Mouse (Mus musculus) MEL (cell line): Measurements from ENCODE around the gene Ctsg. TPM values are rescaled to one million over a fixed set of nuclear protein-coding genes. Genes with fewer than 3 reads are reported as not detected.
A peak's percentile ranks its signal among the peaks of the same experiment; 100 is the strongest.

Experiments
- DNase-seq: peaks from one replicate; pipeline ENCODE4 v3.0.0; 2011; ENCODE audit warnings: low read depth, low spot score
- H3K27ac ChIP-seq: 2 replicates; pipeline ENCODE4 v1.5.1; 2012; ENCODE audit warnings: low read depth, mild to moderate bottlenecking, control low read depth, low read length, moderate library complexity; ENCODE audit not compliant: control insufficient read depth
- H3K27me3 ChIP-seq, 2 experiments: fragments of 150-350 bp in 1 of 2; sonication (generic) in 1 of 2; 2 replicates each; pipeline ENCODE4 v1.6.1; 2012; ENCODE audit warnings: low read length in 2 of 2, mild to moderate bottlenecking in 2 of 2, improper control_type of control experiment in 1 of 2, moderate library complexity in 1 of 2; ENCODE audit not compliant: insufficient read depth in 2 of 2, control insufficient read depth in 1 of 2
- H3K36me3 ChIP-seq, 2 experiments: 2 replicates each; pipeline ENCODE4 v1.6.1; 2012 to 2014; ENCODE audit warnings: low read length in 2 of 2, improper control_type of control experiment in 1 of 2, inconsistent platforms in 1 of 2, mild to moderate bottlenecking in 1 of 2; ENCODE audit not compliant: insufficient read depth in 2 of 2, control insufficient read depth in 1 of 2
- H3K4me1 ChIP-seq, 2 experiments: fragments of 150-350 bp in 1 of 2; sonication (generic) in 1 of 2; 2 replicates each; pipeline ENCODE4 v1.6.1; 2012; ENCODE audit warnings: low read length in 2 of 2, improper control_type of control experiment in 1 of 2, mild to moderate bottlenecking in 1 of 2; ENCODE audit not compliant: insufficient read depth in 2 of 2, control insufficient read depth in 1 of 2
- H3K4me3 ChIP-seq, 2 experiments: fragments of 150-350 bp in 1 of 2; sonication (generic) in 1 of 2; 2 replicates each; pipeline ENCODE4 v1.5.1; 2012; ENCODE audit warnings: low read depth in 2 of 2, low read length in 2 of 2, mild to moderate bottlenecking in 2 of 2, moderate library complexity in 2 of 2, control low read depth in 1 of 2, improper control_type of control experiment in 1 of 2; ENCODE audit not compliant: control insufficient read depth in 1 of 2, insufficient read depth in 1 of 2
- H3K79me2 ChIP-seq: 2 replicates; pipeline ENCODE4 v1.6.1; 2012; ENCODE audit warnings: mild to moderate bottlenecking, low read length, moderate library complexity; ENCODE audit not compliant: control insufficient read depth, poor library complexity, insufficient read depth
- H3K9ac ChIP-seq: 2 replicates; pipeline ENCODE4 v1.6.1; 2012; ENCODE audit warnings: low read depth, mild to moderate bottlenecking, control low read depth, low read length, moderate library complexity; ENCODE audit not compliant: control insufficient read depth, poor library complexity, severe bottlenecking
- H3K9me3 ChIP-seq: fragments of 150-350 bp; sonication (generic); replicated peaks from 2 replicates; pipeline ENCODE4 v1.6.1; 2012; ENCODE audit warnings: mild to moderate bottlenecking, low read length, improper control_type of control experiment, moderate library complexity; ENCODE audit not compliant: insufficient read depth
- BHLHE40 ChIP-seq: IDR thresholded peaks from 2 replicates; pipeline ENCODE4 v1.6.1; 2012; ENCODE audit warnings: low read depth, mild to moderate bottlenecking, inconsistent platforms, low read length, improper control_type of control experiment, borderline replicate concordance
- CHD2 ChIP-seq: IDR thresholded peaks from 2 replicates; pipeline ENCODE4 v1.6.1; 2011; ENCODE audit warnings: low read length, improper control_type of control experiment
- CTCF ChIP-seq, 3 experiments: IDR thresholded peaks in 2 of 3; conservative IDR thresholded peaks in 1 of 3; 2 replicates each; pipeline ENCODE4 v1.5.1; 2011 to 2012; ENCODE audit warnings: low read length in 3 of 3, low read depth in 2 of 3, mild to moderate bottlenecking in 2 of 3, improper control_type of control experiment in 1 of 3, inconsistent platforms in 1 of 3, mixed read lengths in 1 of 3, moderate library complexity in 1 of 3; ENCODE audit not compliant: control insufficient read depth in 1 of 3, insufficient read depth in 1 of 3, poor library complexity in 1 of 3, severe bottlenecking in 1 of 3
- GABPA ChIP-seq: IDR thresholded peaks from 2 replicates; pipeline ENCODE4 v1.6.1; 2012; ENCODE audit warnings: low read depth, mild to moderate bottlenecking, inconsistent platforms, low read length, improper control_type of control experiment, moderate library complexity
- HCFC1 ChIP-seq: IDR thresholded peaks from 2 replicates; pipeline ENCODE4 v1.6.1; 2012; ENCODE audit warnings: low read depth, mild to moderate bottlenecking, inconsistent platforms, low read length, improper control_type of control experiment, moderate library complexity
- MXI1 ChIP-seq: IDR thresholded peaks from 2 replicates; pipeline ENCODE4 v1.6.1; 2011; ENCODE audit warnings: mild to moderate bottlenecking, low read depth, low read length, improper control_type of control experiment
- MYB ChIP-seq: IDR thresholded peaks from 2 replicates; pipeline ENCODE4 v1.6.1; 2011; ENCODE audit warnings: mild to moderate bottlenecking, low read depth, low read length, improper control_type of control experiment
- NRF1 ChIP-seq: IDR thresholded peaks from 2 replicates; pipeline ENCODE4 v1.6.1; 2014; ENCODE audit warnings: low read depth, mild to moderate bottlenecking, inconsistent platforms, low read length, improper control_type of control experiment, moderate library complexity; ENCODE audit not compliant: poor library complexity, insufficient read depth, severe bottlenecking
- POLR2A ChIP-seq, 2 experiments: IDR thresholded peaks; 2 replicates each; pipeline ENCODE4 v1.6.1; 2011 to 2012; ENCODE audit warnings: low read length in 2 of 2, mild to moderate bottlenecking in 2 of 2, control low read depth in 1 of 2, improper control_type of control experiment in 1 of 2, low read depth in 1 of 2, moderate library complexity in 1 of 2; ENCODE audit not compliant: control insufficient read depth in 1 of 2, insufficient read depth in 1 of 2, poor library complexity in 1 of 2
- POLR2AphosphoS5 ChIP-seq: IDR thresholded peaks from 2 replicates; pipeline ENCODE4 v1.6.1; 2012; ENCODE audit warnings: low read depth, borderline replicate concordance, mild to moderate bottlenecking, inconsistent platforms, low read length, moderate library complexity, mixed read lengths
- RAD21 ChIP-seq: IDR thresholded peaks from 2 replicates; pipeline ENCODE4 v1.6.1; 2011; ENCODE audit warnings: mild to moderate bottlenecking, low read depth, low read length, improper control_type of control experiment
- SMC3 ChIP-seq: IDR thresholded peaks from 2 replicates; pipeline ENCODE4 v1.6.1; 2011; ENCODE audit warnings: low read depth, low read length, improper control_type of control experiment
- UBTF ChIP-seq: IDR thresholded peaks from 2 replicates; pipeline ENCODE4 v1.6.1; 2012; ENCODE audit warnings: low read depth, mild to moderate bottlenecking, inconsistent platforms, low read length, improper control_type of control experiment, moderate library complexity, borderline replicate concordance; ENCODE audit not compliant: insufficient read depth
- USF1 ChIP-seq: IDR thresholded peaks from 2 replicates; pipeline ENCODE4 v1.6.1; 2014; ENCODE audit warnings: low read depth, mild to moderate bottlenecking, inconsistent platforms, low read length, improper control_type of control experiment, moderate library complexity
- ZC3H11A ChIP-seq: IDR thresholded peaks from 2 replicates; pipeline ENCODE4 v1.6.1; 2012; ENCODE audit warnings: low read depth, mild to moderate bottlenecking, inconsistent platforms, low read length, improper control_type of control experiment
- polyA plus RNA-seq, 2 experiments: library from polyadenylated mRNA; stranded (reverse) in 1 of 2; unstranded in 1 of 2; fragments of >175 nt in 1 of 2; fragments of >200 nt in 1 of 2; gene quantifications; 2 replicates each; pipeline versions ENCODE4 v1.2.1 to v1.2.4; 2012; ENCODE audit warnings: low replicate concordance in 2 of 2, low read depth in 1 of 2; ENCODE audit not compliant: insufficient read length in 2 of 2, insufficient read depth in 1 of 2, missing spikeins in 1 of 2
- total RNA-seq: library from RNA; depleted of rRNA; stranded (reverse); fragments of 300-350 nt; gene quantifications from 2 replicates; pipeline ENCODE4 v1.2.3, GENCODE M21; 2012

Gene Ctsg
- total and polyA plus RNA-seq, 3 experiments: not detected

DNA sequence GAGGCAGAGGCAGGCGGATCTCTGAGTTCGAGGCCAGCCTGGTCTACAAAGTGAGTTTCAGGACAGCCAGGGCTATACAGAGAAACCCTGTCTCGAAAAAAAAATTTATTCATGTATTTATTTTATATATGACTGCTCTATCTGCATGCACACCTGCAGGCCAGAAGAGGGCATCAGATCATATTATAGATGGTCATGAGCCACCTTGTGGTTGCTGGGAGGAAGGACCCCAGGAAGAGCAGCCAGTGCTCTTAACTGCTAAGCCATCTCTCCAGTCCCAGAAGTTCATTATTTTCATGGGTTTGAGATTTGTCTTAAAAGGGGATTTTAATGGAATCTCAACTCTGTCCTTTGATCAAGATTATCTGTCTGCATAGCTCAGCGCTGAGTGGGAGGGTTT lies 3.4 kb downstream of the Ctsg start:
- no peak overlapping the region for H3K9ac ChIP-seq
- TF ChIP-seq UBTF (no peak), CTCF (IDR thresholded peaks at IDR 0.05 in 2 of 3, conservative IDR thresholded peaks at IDR 0.05 in 1 of 3; ENCODE audit: control insufficient read depth in 1 of 3, insufficient read depth in 1 of 3, low read depth in 2 of 3, low read length in 3 of 3, poor library complexity in 1 of 3, severe bottlenecking in 1 of 3) (peak; percentile 39 to 73 (median 69)), POLR2AphosphoS5 (no peak), HCFC1 (no peak), SMC3 (peak; percentile 74), MYB (no peak), NRF1 (no peak), RAD21 (peak; percentile 37), POLR2A (IDR thresholded peaks at IDR 0.05; ENCODE audit: control insufficient read depth in 1 of 2, insufficient read depth in 1 of 2, low read depth in 1 of 2, low read length in 2 of 2, poor library complexity in 1 of 2) (no peak), ZC3H11A (peak; percentile 29; the same call in 1 of the 2 replicates), USF1 (no peak)
- TF ChIP-seq, all 39 proteins: peak for 4
- H3K9me3 ChIP-seq: no peaks in the 10 kb centered on the region
- DNase-seq: peak; percentile 71
- no peaks in the 10 kb centered on the region for H3K4me1 ChIP-seq
- no peak overlapping the region for H3K4me3 ChIP-seq
- no peaks in the 10 kb centered on the region for H3K36me3 ChIP-seq
- H3K79me2 ChIP-seq: no peaks in the 10 kb centered on the region
- H3K27ac ChIP-seq: no peak overlapping the region
- peaks cover 0 to 1% of the 10 kb centered on the region in 2 experiments; a peak in 1 of 4 replicates for H3K27me3 ChIP-seq

GRCm38 (mm10) chr14:56097597-56097996 lies 4.8 kb downstream of the Ctsg start:
- H3K27me3 ChIP-seq: no peaks in the 10 kb centered on the region; a peak in 2 of 4 replicates
- H3K4me1 ChIP-seq: no peaks in the 10 kb centered on the region

DNA sequence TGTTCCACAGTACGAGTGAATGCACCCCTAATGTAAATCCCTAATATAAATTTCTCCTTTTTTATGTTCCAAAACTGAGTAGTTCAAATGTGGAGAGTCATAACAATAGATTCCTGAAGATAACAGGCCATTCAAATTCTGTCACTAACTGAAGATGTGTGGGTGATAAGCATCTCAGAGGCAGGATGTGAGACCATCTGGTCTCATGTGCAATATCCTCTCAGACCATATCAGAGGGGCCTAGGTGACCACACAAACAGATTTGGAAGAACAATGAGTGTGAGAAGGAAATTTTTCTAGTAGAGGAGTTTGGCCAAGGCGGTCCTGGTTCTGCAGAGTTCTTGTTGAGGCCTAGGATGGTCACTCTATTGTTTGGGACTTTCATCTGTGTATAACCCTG lies 9.0 kb downstream of the Ctsg start:
- Histone ChIP-seq H3K27ac (no peak overlapping the region), H3K27me3 (peaks cover 5 to 16% of the 10 kb centered on the region in 2 experiments), H3K36me3 (no peaks in the 10 kb centered on the region), H3K9me3 (no peaks in the 10 kb centered on the region), H3K4me3 (no peak overlapping the region), H3K9ac (no peak overlapping the region), H3K4me1 (no peaks in the 10 kb centered on the region), H3K79me2 (no peaks in the 10 kb centered on the region)
- TF ChIP-seq MXI1 (no peak), CHD2 (no peak), CTCF (IDR thresholded peaks at IDR 0.05 in 2 of 3, conservative IDR thresholded peaks at IDR 0.05 in 1 of 3; ENCODE audit: control insufficient read depth in 1 of 3, insufficient read depth in 1 of 3, low read depth in 2 of 3, low read length in 3 of 3, poor library complexity in 1 of 3, severe bottlenecking in 1 of 3) (no peak), BHLHE40 (no peak)
- DNase-seq: no peak

More at GRCm38 (mm10) chr14:56097597-56097996, 4.8 kb downstream of the Ctsg start:
- no peak for TF ChIP-seq POLR2A (IDR thresholded peaks at IDR 0.05; ENCODE audit: control insufficient read depth in 1 of 2, insufficient read depth in 1 of 2, low read depth in 1 of 2, low read length in 2 of 2, poor library complexity in 1 of 2)
- TF ChIP-seq GABPA: no peak
- no peak for TF ChIP-seq RAD21
- TF ChIP-seq CTCF (IDR thresholded peaks at IDR 0.05 in 2 of 3, conservative IDR thresholded peaks at IDR 0.05 in 1 of 3; ENCODE audit: control insufficient read depth in 1 of 3, insufficient read depth in 1 of 3, low read depth in 2 of 3, low read length in 3 of 3, poor library complexity in 1 of 3, severe bottlenecking in 1 of 3): no peak
- Histone ChIP-seq H3K9ac (no peak overlapping the region), H3K4me3 (no peak overlapping the region), H3K9me3 (no peaks in the 10 kb centered on the region), H3K79me2 (no peaks in the 10 kb centered on the region), H3K36me3 (no peaks in the 10 kb centered on the region), H3K27ac (no peak overlapping the region)
- DNase-seq: no peak
